Mouse (Mus musculus) embryonic facial prominence, embryonic 14.5 days (tissue): Measurements from ENCODE around the gene Gabarapl1. TPM values are rescaled to one million over a fixed set of nuclear protein-coding genes. Genes with fewer than 3 reads are reported as not detected.
A peak's percentile ranks its signal among the peaks of the same experiment; 100 is the strongest.
"Not testable (repeated sequence)": the region's sequence is repeated elsewhere in the genome, so short reads cannot be mapped to it uniquely, and the experiment has no call there.

Source experiments
- ATAC-seq: fragments of 200-750 bp; cut with Nextera tagmentation; 2 replicates; pipeline ENCODE4 v1.8.0; 2017; ENCODE audit warnings: low read depth, moderate number of reproducible peaks, moderate TSS enrichment
- DNase-seq: peaks from one replicate; pipeline ENCODE4 v3.0.0-alpha.2; 2015; ENCODE audit warnings: low spot score
- H3K27ac ChIP-seq: fragments of 300-500 bp; sonication (generic); replicated peaks from 2 replicates; pipeline ENCODE4 v1.5.1; 2014; ENCODE audit warnings: low read depth, mild to moderate bottlenecking, low read length, moderate library complexity
- H3K27me3 ChIP-seq: fragments of 300-500 bp; sonication (generic); replicated peaks from 2 replicates; pipeline ENCODE4 v1.6.1; 2014; ENCODE audit warnings: low read length; ENCODE audit not compliant: control insufficient read depth, insufficient read depth
- H3K36me3 ChIP-seq: fragments of 300-500 bp; sonication (generic); 2 replicates; pipeline ENCODE4 v1.6.1; 2014; ENCODE audit warnings: low read length, mixed read lengths; ENCODE audit not compliant: control insufficient read depth, insufficient read depth
- H3K4me1 ChIP-seq: fragments of 300-500 bp; sonication (generic); 2 replicates; pipeline ENCODE4 v1.6.1; 2014; ENCODE audit warnings: antibody characterized with exemption, low read length; ENCODE audit not compliant: control insufficient read depth, insufficient read depth
- H3K4me2 ChIP-seq: fragments of 300-500 bp; sonication (generic); 2 replicates; pipeline ENCODE4 v1.6.1; 2014; ENCODE audit warnings: low read depth, mild to moderate bottlenecking, low read length, moderate library complexity, mixed read lengths
- H3K4me3 ChIP-seq: fragments of 300-500 bp; sonication (generic); 2 replicates; pipeline ENCODE4 v1.5.1; 2014; ENCODE audit warnings: low read depth, mild to moderate bottlenecking, low read length
- H3K9ac ChIP-seq: fragments of 300-500 bp; sonication (generic); 2 replicates; pipeline ENCODE4 v1.6.1; 2014; ENCODE audit warnings: low read depth, mild to moderate bottlenecking, low read length, moderate library complexity, mixed read lengths
- H3K9me3 ChIP-seq: fragments of 300-500 bp; sonication (generic); 2 replicates; pipeline ENCODE4 v1.6.1; 2016; ENCODE audit warnings: low read length; ENCODE audit not compliant: control insufficient read depth
- WGBS: fragments of 180-500 bp; shearing (Covaris S2); extraction: QIAGEN DNeasy Blood & Tissue Kit; methylation state at CpG from one replicate; pipeline ENCODE4 v1.1.7; 2014; 5-methylcytosine and 5-hydroxymethylcytosine counted together
- polyA plus RNA-seq: library from polyadenylated mRNA; unstranded; fragments of >200 nt; fragmentation: Nextera tagmentation; extraction: Ambion mirVana; gene quantifications from 2 replicates; pipeline ENCODE4 v1.2.1, GENCODE M21; 2014

The Gabarapl1 gene
- polyA plus RNA-seq: 19.8 and 21.4 TPM in 2 replicates

DNA sequence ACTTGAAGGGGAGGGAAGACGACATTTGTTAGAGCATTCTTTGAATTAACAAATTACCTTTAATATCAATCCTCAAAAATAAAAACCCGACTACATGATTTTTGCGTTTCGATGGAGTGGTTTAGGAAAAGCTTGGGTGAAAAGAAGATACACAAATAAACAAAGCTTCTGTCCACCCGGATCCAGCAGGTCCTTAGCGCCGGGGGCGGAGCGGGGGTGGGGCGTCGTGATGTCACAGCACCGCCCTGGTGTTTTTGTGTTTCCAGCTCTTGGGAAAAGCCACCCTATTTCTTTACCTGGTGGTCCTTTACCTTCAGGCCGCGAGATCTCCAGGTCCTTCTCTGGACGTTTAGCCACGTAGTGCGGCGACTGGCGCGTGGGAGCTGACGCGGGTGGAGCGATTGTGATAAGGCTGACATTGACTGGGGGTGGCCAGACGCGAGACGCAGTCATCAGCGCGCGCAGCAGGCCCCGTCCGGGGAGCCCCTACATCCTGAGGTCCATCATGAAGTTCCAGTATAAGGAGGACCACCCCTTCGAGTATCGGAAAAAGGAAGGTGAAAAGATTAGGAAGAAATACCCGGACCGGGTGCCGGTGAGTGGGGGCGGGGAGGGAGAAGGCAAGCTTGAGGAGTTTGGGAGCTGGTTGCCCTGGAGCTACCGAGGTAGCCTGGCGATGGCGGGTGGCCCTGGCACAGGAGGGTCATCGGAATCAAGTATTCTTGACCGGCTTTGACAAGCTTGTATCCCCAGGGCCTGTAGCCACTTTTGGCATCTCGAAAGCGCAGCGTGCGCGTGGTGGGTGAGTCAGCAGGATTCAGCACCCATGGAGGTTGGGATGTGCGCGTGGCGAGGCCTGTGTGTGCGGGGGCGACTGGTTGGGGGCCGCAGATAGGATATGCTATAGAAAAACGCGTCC is at the start of gene Gabarapl1:
Gabarapl1 (plus strand) TSS at position 219 of the 919 bp plus-strand sequence.
- Histone ChIP-seq H3K4me2 (peak within 1 kb of the TSS; percentile 82), H3K36me3 (peaks cover 7% of the 10 kb centered on the region; the same call in 1 of the 2 replicates), H3K27ac (peak within 1 kb of the TSS; percentile 76), H3K4me3 (peak within 1 kb of the TSS; percentile 85), H3K27me3 (no peaks in the 10 kb centered on the region), H3K4me1 (peaks cover 9% of the 10 kb centered on the region), H3K9me3 (no peaks in the 10 kb centered on the region), H3K9ac (peak within 1 kb of the TSS; percentile 83)
- under 1% methylated on average over 53 of the region's 55 CpGs for WGBS
- peak; percentile 85 for DNase-seq
- peak; percentile 86 for ATAC-seq

DNA sequence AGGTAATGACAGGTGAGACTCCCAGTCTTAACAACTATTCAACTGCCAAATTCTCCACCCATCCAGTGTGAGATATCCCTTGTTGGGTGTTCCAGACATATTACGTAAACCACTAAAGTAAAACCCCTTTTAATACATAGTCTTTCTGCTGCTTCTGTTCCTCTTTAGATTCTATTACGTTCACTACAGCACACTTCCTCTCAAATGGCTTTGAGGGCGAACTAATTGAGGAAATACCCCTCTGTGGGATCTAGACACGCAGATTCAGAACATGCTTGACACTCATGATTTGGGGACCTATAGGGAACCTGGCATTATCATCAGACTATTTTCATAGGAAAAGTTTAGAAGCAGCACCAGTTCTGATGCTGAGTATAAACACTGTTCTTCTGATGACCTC is 38.0 kb upstream of the Gabarapl1 start:
- Histone ChIP-seq H3K4me2 (no peak overlapping the region), H3K27ac (no peak overlapping the region), H3K4me3 (no peak overlapping the region), H3K4me1 (no peaks in the 10 kb centered on the region), H3K36me3 (no peaks in the 10 kb centered on the region), H3K9ac (no peak overlapping the region), H3K27me3 (no peaks in the 10 kb centered on the region), H3K9me3 (no peaks in the 10 kb centered on the region)
- ATAC-seq (no peak), DNase-seq (no peak)
- 74% methylated on average over 4 of the region's 4 CpGs for WGBS

GRCm38 (mm10) chr6:129497345-129498218 is 35.4 kb upstream of the Gabarapl1 start:
- Histone ChIP-seq H3K4me3 (no peak overlapping the region), H3K4me1 (no peaks in the 10 kb centered on the region), H3K9me3 (no peaks in the 10 kb centered on the region), H3K9ac (no peak overlapping the region), H3K27ac (no peak overlapping the region), H3K4me2 (no peak overlapping the region), H3K27me3 (no peaks in the 10 kb centered on the region), H3K36me3 (no peaks in the 10 kb centered on the region)
- 86% methylated on average over 3 of the region's 3 CpGs for WGBS
- ATAC-seq (no peak), DNase-seq (no peak)

- H3K9ac ChIP-seq, H3K36me3 ChIP-seq, DNase-seq, H3K4me1 ChIP-seq, H3K4me2 ChIP-seq, ATAC-seq, H3K27ac ChIP-seq, H3K27me3 ChIP-seq, H3K4me3 ChIP-seq, H3K9me3 ChIP-seq: not testable (repeated sequence)
- WGBS: 93% methylated on average over 1 of the region's 1 CpGs
Measured at GRCm38 (mm10) chr6:129499516-129499915, 33.4 kb upstream of the Gabarapl1 start.

DNA sequence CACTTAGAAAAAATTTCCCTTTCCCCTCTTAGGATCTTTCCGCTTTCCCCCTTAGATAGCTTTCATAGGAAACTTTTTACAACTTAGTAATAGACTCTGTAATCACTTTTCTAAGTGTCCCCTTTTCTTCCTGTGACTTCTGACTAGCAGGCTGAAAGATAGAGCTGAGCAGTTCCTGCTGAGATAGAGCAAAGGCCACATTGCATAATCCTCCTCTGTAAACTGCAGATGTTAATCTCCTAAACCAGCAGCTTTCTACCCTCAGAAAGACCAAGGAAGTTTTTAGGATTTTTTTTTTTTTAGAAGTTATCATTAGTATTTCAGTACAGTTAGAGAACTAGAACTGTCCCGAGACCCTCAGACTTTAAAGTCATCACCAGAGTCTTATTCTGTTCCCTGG is 29.5 kb upstream of the Gabarapl1 start:
- 0 out of 2 replicates have a peak, but pooled peaks cover 6% of the 10 kb centered on the region for H3K9me3 ChIP-seq
- DNase-seq: no peak
- H3K27ac ChIP-seq: no peak overlapping the region
- H3K4me2 ChIP-seq: no peak overlapping the region
- no peaks in the 10 kb centered on the region for H3K4me1 ChIP-seq
- no peak overlapping the region for H3K4me3 ChIP-seq
- no peak overlapping the region for H3K9ac ChIP-seq
- no peaks in the 10 kb centered on the region for H3K36me3 ChIP-seq
- 86% methylated on average over 2 of the region's 2 CpGs for WGBS
- ATAC-seq: no peak
- H3K27me3 ChIP-seq: no peaks in the 10 kb centered on the region

DNA sequence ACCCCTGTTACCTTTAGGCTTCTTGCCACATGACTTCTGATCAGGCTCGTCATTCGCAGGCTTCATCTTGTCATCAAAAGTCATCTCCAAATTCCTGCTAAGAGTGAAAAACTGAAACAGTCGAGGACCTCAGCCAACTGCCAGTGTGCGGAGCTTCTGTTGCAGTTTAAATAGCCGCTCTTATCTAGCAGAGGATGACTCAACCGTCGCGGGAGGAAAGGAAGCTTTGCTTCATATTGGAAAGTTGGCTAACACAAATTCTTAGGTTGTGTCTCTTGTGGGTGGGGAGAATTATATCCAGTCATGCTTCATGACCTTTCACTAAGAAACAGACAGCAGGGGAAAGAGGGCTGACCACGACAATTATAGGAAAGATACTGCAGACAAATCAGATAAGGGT is 25.9 kb upstream of the Gabarapl1 start, which contains the start of gene Olr1:
Olr1 (minus strand) TSS at position 142 of the 400 bp plus-strand sequence.
- ATAC-seq: no peak
- H3K27me3 ChIP-seq: no peaks in the 10 kb centered on the region
- H3K4me1 ChIP-seq: no peaks in the 10 kb centered on the region
- H3K36me3 ChIP-seq: no peaks in the 10 kb centered on the region
- 0 out of 2 replicates have a peak, but pooled peaks cover 6% of the 10 kb centered on the region for H3K9me3 ChIP-seq
- 82% methylated on average over 9 of the region's 9 CpGs for WGBS
- DNase-seq: no peak
- no peak within 1 kb of the TSS for H3K27ac ChIP-seq
- H3K4me3 ChIP-seq: no peak within 1 kb of the TSS
- H3K9ac ChIP-seq: no peak within 1 kb of the TSS
- no peak within 1 kb of the TSS for H3K4me2 ChIP-seq

DNA sequence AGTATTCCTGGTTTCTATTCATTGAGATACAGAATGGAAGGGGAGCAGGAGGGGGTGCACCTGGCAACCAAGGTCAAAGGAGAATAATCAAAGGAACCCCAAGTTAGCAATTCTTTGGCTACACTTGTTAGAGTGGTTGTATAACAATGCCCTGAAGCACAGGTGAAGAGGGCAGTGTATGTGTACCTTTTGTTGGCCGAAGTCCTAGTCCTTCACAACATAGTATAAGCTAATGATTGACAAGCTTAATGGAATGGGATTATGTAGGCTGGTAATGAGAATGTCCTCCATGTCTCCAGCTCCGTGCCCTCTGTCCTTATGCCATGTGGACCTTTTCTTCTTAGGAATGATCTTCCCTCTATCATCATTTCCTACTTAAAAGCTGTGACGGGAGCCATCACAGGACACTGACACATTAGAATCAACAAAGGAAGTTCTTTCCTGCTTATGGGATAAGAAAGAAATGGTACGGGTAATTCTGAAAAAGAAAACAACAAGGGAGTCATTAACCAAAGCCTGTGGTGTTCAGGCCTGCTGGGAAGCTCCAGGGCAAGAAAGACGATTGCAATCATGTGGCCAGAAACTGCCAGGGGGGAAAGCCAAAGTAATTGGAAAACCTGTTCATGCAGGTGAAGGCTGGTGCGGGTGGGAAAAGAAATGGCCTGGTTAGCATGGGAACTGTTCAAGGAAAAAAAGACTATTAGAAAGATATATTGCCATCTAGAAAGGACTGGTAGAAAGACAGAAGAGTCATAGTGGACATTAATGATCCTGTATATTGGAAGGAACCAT is 22.6 kb upstream of the Gabarapl1 start:
- Histone ChIP-seq H3K4me3 (no peak overlapping the region), H3K4me1 (no peaks in the 10 kb centered on the region), H3K9me3 (no peaks in the 10 kb centered on the region), H3K9ac (no peak overlapping the region), H3K4me2 (no peak overlapping the region), H3K36me3 (no peaks in the 10 kb centered on the region), H3K27ac (no peak overlapping the region), H3K27me3 (no peaks in the 10 kb centered on the region)
- 67% methylated on average over 6 of the region's 6 CpGs for WGBS
- no peak for DNase-seq
- no peak for ATAC-seq

DNA sequence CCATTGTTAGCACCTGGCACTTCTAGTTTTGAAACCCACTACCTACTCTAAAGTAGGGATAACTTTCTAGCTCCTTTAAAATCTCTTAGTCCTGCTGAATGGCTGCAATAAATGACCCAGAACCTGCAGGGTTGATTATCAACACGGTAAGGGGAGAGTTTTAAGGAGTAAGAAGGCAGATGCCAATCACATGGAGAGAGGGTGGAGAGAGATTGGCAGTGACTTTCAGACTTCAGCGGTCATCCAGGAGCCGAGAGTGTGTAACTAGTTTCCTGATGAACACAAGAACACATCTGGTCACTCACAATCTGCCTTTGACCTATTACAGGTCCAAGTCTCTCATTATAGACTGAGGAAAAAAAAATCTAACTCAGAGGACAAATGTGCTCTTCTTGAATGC is 20.6 kb upstream of the Gabarapl1 start, which contains the start of gene Tmem52b:
Tmem52b (plus strand) TSS at position 189 of the 400 bp plus-strand sequence.
- Histone ChIP-seq H3K4me2 (no peak within 1 kb of the TSS), H3K4me3 (no peak within 1 kb of the TSS), H3K27ac (no peak within 1 kb of the TSS), H3K27me3 (no peaks in the 10 kb centered on the region), H3K9me3 (no peaks in the 10 kb centered on the region), H3K4me1 (no peaks in the 10 kb centered on the region), H3K9ac (no peak within 1 kb of the TSS), H3K36me3 (no peaks in the 10 kb centered on the region)
- ATAC-seq: no peak
- DNase-seq: no peak
- 55% methylated on average over 3 of the region's 3 CpGs for WGBS
